Mouse (Mus musculus): ENCODE results near the gene Nup43. TPM values are rescaled to one million over a fixed set of nuclear protein-coding genes. Genes with fewer than 3 reads are reported as not detected.

The Nup43 gene
- polyA plus RNA-seq, 1 experiment from 2014 or later, result 26.8 TPM

DNA sequence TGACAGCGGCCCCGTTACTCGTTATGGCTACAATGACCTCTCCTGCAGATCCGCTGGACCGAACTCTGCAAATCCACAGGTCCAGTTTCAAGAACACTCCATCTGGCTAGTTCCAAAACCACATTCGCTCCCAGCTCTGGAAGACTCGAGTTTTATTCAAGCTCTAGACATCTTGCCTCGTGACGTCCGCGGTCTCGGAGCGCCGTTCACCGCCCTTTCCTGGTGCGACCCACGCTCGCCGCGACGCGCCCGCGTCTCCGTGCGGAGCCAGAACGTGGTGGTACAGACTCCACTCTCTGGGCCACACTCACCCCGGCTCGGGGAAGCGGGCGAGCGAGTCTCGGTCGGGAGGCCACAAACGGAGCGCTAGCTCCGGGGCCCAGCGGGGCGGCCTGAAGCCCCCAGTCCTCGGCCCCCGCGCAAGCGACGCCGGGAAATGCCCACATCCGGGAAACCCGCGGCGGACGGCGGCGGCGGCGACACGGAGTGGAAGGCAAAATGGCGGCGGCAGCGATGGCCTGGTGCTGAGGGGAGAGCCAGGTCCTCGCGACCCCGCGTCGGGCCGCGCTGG is 13.5 kb downstream of the Nup43 start, which contains the start of the genes Pcmt1 and Lats1:
Gene Pcmt1, minus strand, starts transcription at position 406 of the 571 bp plus-strand sequence.
Gene Lats1, plus strand, starts transcription at position 484 of the 571 bp plus-strand sequence.
- H3K9me3 ChIP-seq (replicated peaks; ENCODE audit: control insufficient read depth, low read length, poor library complexity, severe bottlenecking), result no peaks in the 10 kb centered on the region
- H3K4me1 ChIP-seq (ENCODE audit: control insufficient read depth, insufficient read depth, low read length), result peaks cover 43% of the 10 kb centered on the region
- peak within 1 kb of the TSS; percentile 97 for H3K27ac ChIP-seq (ENCODE audit: low read length)
- H3K4me3 ChIP-seq (ENCODE audit: low read depth, low read length), result peak within 1 kb of the TSS; percentile 99
- no peaks in the 10 kb centered on the region for H3K27me3 ChIP-seq (ENCODE audit: control insufficient read depth, insufficient read depth, low read depth, low read length)
- peak within 1 kb of the TSS; percentile 90 for H3K4me2 ChIP-seq (ENCODE audit: low read length)
- H3K9ac ChIP-seq (ENCODE audit: low read depth, low read length), result peak within 1 kb of the TSS; percentile 99
- under 1% methylated on average over 63 of the region's 65 CpGs for WGBS
- ATAC-seq, result peak; percentile 92
- peaks cover 12% of the 10 kb centered on the region; the same call in 1 of the 2 replicates for H3K36me3 ChIP-seq (ENCODE audit: control insufficient read depth, insufficient read depth, low read length)

DNA sequence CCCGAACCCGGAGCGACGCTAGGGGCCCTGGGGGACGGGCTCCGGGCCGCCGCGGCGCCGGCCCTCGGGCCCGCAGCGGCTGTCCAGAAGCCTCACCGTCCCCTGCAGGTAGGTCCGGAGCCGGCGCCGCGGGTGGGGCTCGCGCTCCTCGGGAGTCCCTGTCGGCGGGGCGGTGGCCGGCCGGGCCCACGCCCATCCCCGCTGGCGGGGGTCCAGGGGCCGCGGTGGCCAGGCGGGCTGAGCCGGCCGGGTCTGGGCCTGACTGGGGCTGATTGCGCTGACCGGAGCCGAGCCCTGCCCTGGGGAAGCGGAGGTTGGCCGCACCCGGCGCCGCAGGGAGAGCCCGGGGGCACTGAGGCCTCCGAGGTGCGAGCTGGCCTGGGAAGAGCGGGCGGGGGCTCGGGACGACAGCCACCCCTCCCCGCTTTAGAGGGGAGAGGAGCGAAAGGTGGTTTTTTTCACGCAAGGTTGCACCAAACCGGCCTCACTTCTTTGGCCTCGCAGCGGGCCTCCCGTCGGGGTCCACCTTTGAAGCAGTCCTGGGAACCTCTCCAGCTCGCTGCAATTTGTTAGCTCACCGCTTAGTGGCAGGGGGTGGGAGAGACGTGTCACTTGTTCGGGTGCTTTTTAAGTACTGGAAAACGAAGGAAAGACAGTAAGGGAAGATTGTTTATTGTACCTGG is 14.2 kb downstream of the Nup43 start:
- 0 out of 2 replicates have a peak, but pooled peaks cover 8% of the 10 kb centered on the region for H3K36me3 ChIP-seq (ENCODE audit: control insufficient read depth, insufficient read depth, low read length)
- no peaks in the 10 kb centered on the region for H3K9me3 ChIP-seq (replicated peaks; ENCODE audit: control insufficient read depth, low read length, poor library complexity, severe bottlenecking)
- H3K27me3 ChIP-seq (ENCODE audit: control insufficient read depth, insufficient read depth, low read depth, low read length), result no peaks in the 10 kb centered on the region
- H3K9ac ChIP-seq (ENCODE audit: low read depth, low read length), result peak overlapping the region; percentile 99
- peak; percentile 83 for ATAC-seq
- peak overlapping the region; percentile 97 for H3K27ac ChIP-seq (ENCODE audit: low read length)
- H3K4me1 ChIP-seq (ENCODE audit: control insufficient read depth, insufficient read depth, low read length), result peaks cover 43% of the 10 kb centered on the region
- under 1% methylated on average over 54 of the region's 64 CpGs for WGBS
- H3K4me3 ChIP-seq (ENCODE audit: low read depth, low read length), result peak overlapping the region; percentile 99
- H3K4me2 ChIP-seq (ENCODE audit: low read length), result peak overlapping the region; percentile 90

DNA sequence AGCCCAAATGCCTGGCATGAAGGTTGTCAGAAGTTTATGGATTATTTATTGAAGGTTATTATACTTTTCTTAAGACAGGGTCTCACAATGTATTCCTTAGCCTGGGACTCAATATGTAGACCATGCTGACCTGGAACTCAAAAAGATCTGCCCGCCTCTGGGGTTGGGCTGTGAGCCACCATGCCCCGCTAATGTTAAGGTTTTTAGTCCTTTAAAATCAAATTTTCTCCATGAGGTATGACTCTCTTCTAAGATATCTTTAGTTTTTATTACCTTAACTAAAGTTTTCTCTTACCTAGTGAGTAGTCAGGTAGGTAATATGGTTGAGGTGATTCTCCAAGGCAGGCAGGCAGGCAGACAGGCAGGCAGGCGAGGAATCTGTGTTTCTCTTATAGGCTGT is 14.9 kb downstream of the Nup43 start:
- Histone ChIP-seq H3K27ac (ENCODE audit: low read length) (no peak overlapping the region), H3K4me3 (ENCODE audit: low read depth, low read length) (peak overlapping the region; percentile 99), H3K9ac (ENCODE audit: low read depth, low read length) (peak overlapping the region; percentile 99; the same call in 1 of the 2 replicates), H3K4me2 (ENCODE audit: low read length) (peak overlapping the region; percentile 90), H3K9me3 (replicated peaks; ENCODE audit: control insufficient read depth, low read length, poor library complexity, severe bottlenecking) (no peaks in the 10 kb centered on the region), H3K4me1 (ENCODE audit: control insufficient read depth, insufficient read depth, low read length) (peaks cover 43% of the 10 kb centered on the region), H3K36me3 (ENCODE audit: control insufficient read depth, insufficient read depth, low read length) (0 out of 2 replicates have a peak, but pooled peaks cover 4% of the 10 kb centered on the region), H3K27me3 (ENCODE audit: control insufficient read depth, insufficient read depth, low read depth, low read length) (no peaks in the 10 kb centered on the region)
- ATAC-seq, result no peak
- WGBS, result 61% methylated on average over 3 of the region's 3 CpGs

DNA sequence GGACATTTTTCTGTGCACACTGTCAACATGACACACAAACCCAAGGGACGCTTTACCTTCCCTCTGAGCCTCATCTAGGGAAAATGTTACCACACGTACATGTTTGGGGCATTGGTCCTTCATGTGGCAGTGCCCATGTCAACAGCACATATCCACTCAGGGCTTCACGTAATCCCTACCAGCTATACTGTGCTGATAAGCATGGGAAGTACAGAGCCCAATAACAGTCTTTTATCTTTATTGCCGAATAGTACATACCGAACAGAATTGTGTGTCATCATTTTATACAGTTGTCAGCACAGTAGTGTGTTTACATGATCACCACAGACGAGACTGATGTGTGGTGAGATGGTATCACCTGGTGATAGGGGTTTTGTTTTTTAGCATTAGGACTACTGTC is 19.6 kb downstream of the Nup43 start:
- Histone ChIP-seq H3K36me3 (ENCODE audit: control insufficient read depth, insufficient read depth, low read length) (no peaks in the 10 kb centered on the region), H3K4me2 (ENCODE audit: low read length) (no peak overlapping the region), H3K4me1 (ENCODE audit: control insufficient read depth, insufficient read depth, low read length) (peaks cover 22% of the 10 kb centered on the region), H3K9me3 (replicated peaks; ENCODE audit: control insufficient read depth, low read length, poor library complexity, severe bottlenecking) (no peaks in the 10 kb centered on the region), H3K9ac (ENCODE audit: low read depth, low read length) (no peak overlapping the region), H3K4me3 (ENCODE audit: low read depth, low read length) (no peak overlapping the region), H3K27me3 (ENCODE audit: control insufficient read depth, insufficient read depth, low read depth, low read length) (no peaks in the 10 kb centered on the region), H3K27ac (ENCODE audit: low read length) (no peak overlapping the region)
- no peak for ATAC-seq
- 92% methylated on average over 6 of the region's 6 CpGs for WGBS

DNA sequence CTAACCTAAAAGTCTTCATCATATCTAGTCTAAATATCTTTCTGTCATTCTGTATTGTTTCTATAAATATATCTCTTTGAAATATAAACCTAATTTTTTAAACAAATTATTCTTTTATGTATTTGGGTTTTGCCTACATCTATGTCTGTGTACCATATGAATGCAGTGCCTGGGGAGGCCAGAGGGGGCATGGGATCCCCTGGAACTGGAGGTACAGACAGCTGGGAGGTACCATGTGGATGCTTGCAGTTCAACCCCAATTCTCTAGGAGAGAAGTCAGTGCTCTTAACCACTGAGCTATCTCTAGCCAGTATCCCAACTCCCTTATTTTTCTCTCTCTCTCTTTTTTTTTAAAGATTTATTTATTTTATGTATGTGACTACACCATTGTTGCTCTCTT is 28.0 kb downstream of the Nup43 start:
- Histone ChIP-seq H3K27me3 (ENCODE audit: control insufficient read depth, insufficient read depth, low read depth, low read length) (no peaks in the 10 kb centered on the region), H3K36me3 (ENCODE audit: control insufficient read depth, insufficient read depth, low read length) (peaks cover 35% of the 10 kb centered on the region), H3K4me1 (ENCODE audit: control insufficient read depth, insufficient read depth, low read length) (no peaks in the 10 kb centered on the region), H3K9me3 (replicated peaks; ENCODE audit: control insufficient read depth, low read length, poor library complexity, severe bottlenecking) (no peaks in the 10 kb centered on the region), H3K27ac (ENCODE audit: low read length) (no peak overlapping the region), H3K9ac (ENCODE audit: low read depth, low read length) (no peak overlapping the region), H3K4me2 (ENCODE audit: low read length) (no peak overlapping the region), H3K4me3 (ENCODE audit: low read depth, low read length) (no peak overlapping the region)
- ATAC-seq, result no peak

DNA sequence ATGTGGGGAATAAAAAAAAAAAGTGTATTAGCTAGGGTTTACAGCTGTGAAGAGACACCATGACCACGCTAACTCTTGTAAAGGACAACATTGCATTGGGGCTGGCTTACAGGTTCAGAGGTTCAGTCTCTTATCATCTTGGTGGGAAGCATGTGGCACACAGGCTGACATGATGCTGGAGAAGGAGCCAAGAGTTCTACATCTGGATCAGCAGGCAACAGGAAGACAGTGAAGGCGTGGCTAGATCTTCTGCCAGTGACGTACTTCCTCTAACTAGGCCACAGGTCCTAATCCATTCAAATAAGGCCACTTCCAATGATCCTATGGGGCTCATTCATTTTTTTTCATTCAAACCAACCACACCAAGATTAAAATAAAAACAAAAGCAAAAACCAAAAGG is 32.8 kb downstream of the Nup43 start:
- Histone ChIP-seq H3K9ac (ENCODE audit: low read depth, low read length) (no peak overlapping the region), H3K4me3 (ENCODE audit: low read depth, low read length) (no peak overlapping the region), H3K27ac (ENCODE audit: low read length) (no peak overlapping the region), H3K4me1 (ENCODE audit: control insufficient read depth, insufficient read depth, low read length) (no peaks in the 10 kb centered on the region), H3K36me3 (ENCODE audit: control insufficient read depth, insufficient read depth, low read length) (peaks cover 36% of the 10 kb centered on the region), H3K27me3 (ENCODE audit: control insufficient read depth, insufficient read depth, low read depth, low read length) (no peaks in the 10 kb centered on the region), H3K9me3 (replicated peaks; ENCODE audit: control insufficient read depth, low read length, poor library complexity, severe bottlenecking) (no peaks in the 10 kb centered on the region), H3K4me2 (ENCODE audit: low read length) (no peak overlapping the region)
- WGBS, result 90% methylated on average over 3 of the region's 3 CpGs
- ATAC-seq, result no peak

DNA sequence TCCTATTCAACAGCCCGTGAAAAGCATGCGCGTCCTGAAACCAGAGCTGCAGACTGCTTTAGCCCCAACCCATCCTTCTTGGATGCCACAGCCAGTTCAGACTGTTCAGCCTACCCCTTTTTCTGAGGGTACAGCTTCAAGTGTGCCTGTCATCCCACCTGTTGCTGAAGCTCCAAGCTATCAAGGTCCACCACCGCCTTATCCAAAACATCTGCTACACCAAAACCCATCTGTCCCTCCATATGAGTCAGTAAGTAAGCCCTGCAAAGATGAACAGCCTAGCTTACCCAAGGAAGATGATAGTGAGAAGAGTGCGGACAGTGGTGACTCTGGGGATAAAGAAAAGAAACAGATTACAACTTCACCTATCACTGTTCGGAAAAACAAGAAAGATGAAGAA is 35.3 kb downstream of the Nup43 start:
- H3K4me2 ChIP-seq (ENCODE audit: low read length), result no peak overlapping the region
- no peak for ATAC-seq
- H3K27me3 ChIP-seq (ENCODE audit: control insufficient read depth, insufficient read depth, low read depth, low read length), result no peaks in the 10 kb centered on the region
- WGBS, result 98% methylated on average over 6 of the region's 6 CpGs
- peaks cover 38% of the 10 kb centered on the region for H3K36me3 ChIP-seq (ENCODE audit: control insufficient read depth, insufficient read depth, low read length)
- no peak overlapping the region for H3K4me3 ChIP-seq (ENCODE audit: low read depth, low read length)
- no peaks in the 10 kb centered on the region for H3K9me3 ChIP-seq (replicated peaks; ENCODE audit: control insufficient read depth, low read length, poor library complexity, severe bottlenecking)
- no peak overlapping the region for H3K9ac ChIP-seq (ENCODE audit: low read depth, low read length)
- H3K4me1 ChIP-seq (ENCODE audit: control insufficient read depth, insufficient read depth, low read length), result no peaks in the 10 kb centered on the region
- no peak overlapping the region for H3K27ac ChIP-seq (ENCODE audit: low read length)

DNA sequence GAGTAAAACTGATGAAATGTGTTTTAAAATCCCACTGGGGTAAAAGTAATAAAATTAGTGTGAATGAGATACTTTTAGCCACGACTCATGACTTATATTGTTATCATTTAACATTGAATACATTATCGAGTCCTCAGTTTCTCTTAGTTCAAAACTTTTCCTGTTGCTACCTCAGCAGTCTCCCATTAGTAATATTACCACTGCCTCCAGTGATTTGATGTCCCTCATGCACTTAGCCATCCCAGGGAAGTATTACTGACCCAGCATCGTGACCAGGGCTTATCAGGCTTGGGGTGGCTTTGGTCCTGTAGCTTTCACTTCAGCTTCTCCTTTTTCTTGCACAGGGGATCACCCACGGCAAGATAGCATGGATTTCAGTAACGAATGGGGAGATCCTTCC is 42.8 kb downstream of the Nup43 start:
- Histone ChIP-seq H3K36me3 (ENCODE audit: control insufficient read depth, insufficient read depth, low read length) (peaks cover 30% of the 10 kb centered on the region), H3K9me3 (replicated peaks; ENCODE audit: control insufficient read depth, low read length, poor library complexity, severe bottlenecking) (no peaks in the 10 kb centered on the region), H3K27ac (ENCODE audit: low read length) (no peak overlapping the region), H3K27me3 (ENCODE audit: control insufficient read depth, insufficient read depth, low read depth, low read length) (no peaks in the 10 kb centered on the region), H3K9ac (ENCODE audit: low read depth, low read length) (no peak overlapping the region), H3K4me3 (ENCODE audit: low read depth, low read length) (no peak overlapping the region), H3K4me2 (ENCODE audit: low read length) (no peak overlapping the region), H3K4me1 (ENCODE audit: control insufficient read depth, insufficient read depth, low read length) (no peaks in the 10 kb centered on the region)
- ATAC-seq, result no peak
- 92% methylated on average over 5 of the region's 5 CpGs for WGBS

DNA sequence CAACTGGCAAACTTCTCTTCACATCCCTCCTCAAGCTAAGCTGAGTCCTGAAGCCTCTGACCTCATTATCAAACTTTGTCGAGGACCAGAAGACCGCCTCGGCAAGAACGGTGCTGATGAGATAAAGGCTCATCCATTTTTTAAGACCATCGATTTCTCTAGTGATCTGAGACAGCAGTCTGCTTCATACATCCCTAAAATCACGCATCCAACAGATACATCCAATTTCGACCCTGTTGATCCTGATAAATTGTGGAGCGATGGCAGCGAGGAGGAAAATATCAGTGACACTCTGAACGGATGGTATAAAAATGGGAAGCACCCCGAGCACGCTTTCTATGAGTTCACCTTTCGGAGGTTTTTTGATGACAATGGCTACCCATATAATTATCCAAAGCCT is 45.2 kb downstream of the Nup43 start:
- peaks cover 24% of the 10 kb centered on the region for H3K36me3 ChIP-seq (ENCODE audit: control insufficient read depth, insufficient read depth, low read length)
- H3K4me1 ChIP-seq (ENCODE audit: control insufficient read depth, insufficient read depth, low read length), result no peaks in the 10 kb centered on the region
- 94% methylated on average over 13 of the region's 13 CpGs for WGBS

More for the DNA sequence above, 45.2 kb downstream of the Nup43 start:
- H3K27me3 ChIP-seq (ENCODE audit: control insufficient read depth, insufficient read depth, low read depth, low read length), result no peaks in the 10 kb centered on the region
- no peak overlapping the region for H3K9ac ChIP-seq (ENCODE audit: low read depth, low read length)
- H3K4me2 ChIP-seq (ENCODE audit: low read length), result no peak overlapping the region
- ATAC-seq, result no peak
- H3K27ac ChIP-seq (ENCODE audit: low read length), result no peak overlapping the region
- H3K9me3 ChIP-seq (replicated peaks; ENCODE audit: control insufficient read depth, low read length, poor library complexity, severe bottlenecking), result no peaks in the 10 kb centered on the region
- no peak overlapping the region for H3K4me3 ChIP-seq (ENCODE audit: low read depth, low read length)
